Mouse (Mus musculus): ENCODE data around the gene Col4a2. TPM values are rescaled to one million over a fixed set of nuclear protein-coding genes. Genes with fewer than 3 reads are reported as not detected.

Gene Col4a2
- polyA plus RNA-seq, 1 experiment from 2014 or later, result 117 TPM

DNA sequence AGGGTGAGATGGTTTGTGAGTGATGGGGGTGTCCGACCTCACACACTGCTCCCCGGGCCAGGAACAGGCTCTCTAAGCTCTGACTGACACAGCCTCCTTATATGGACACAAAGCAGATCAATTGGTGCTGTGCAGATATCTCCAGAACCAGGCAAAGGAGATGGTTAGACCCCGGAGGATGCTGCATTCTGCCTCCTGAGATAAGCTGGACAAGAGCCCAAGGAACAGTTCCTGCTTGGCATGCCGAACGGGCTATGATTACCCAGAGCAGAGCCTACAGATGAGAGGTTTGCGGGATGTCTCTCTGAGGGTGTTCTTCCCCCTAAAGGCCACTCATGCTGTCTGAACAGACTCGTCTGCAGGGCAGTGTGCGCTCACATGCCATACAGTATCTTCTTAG, 44.2 kb downstream of the Col4a2 start:
- Histone ChIP-seq H3K4me3 (ENCODE audit: low read length) (no peak overlapping the region), H3K4me1 (replicated peaks; ENCODE audit: control insufficient read depth, insufficient read depth, low read length) (peaks cover 38% of the 10 kb centered on the region), H3K27ac (ENCODE audit: low read length) (peak overlapping the region; percentile 49), H3K9ac (ENCODE audit: low read length) (no peak overlapping the region), H3K36me3 (ENCODE audit: control insufficient read depth, insufficient read depth, low read length) (peaks cover 5% of the 10 kb centered on the region), H3K9me3 (ENCODE audit: control insufficient read depth, low read length) (no peaks in the 10 kb centered on the region), H3K27me3 (ENCODE audit: control insufficient read depth, insufficient read depth, low read depth, low read length) (no peaks in the 10 kb centered on the region), H3K4me2 (ENCODE audit: low read depth, low read length) (no peak overlapping the region)
- ATAC-seq (ENCODE audit: low read depth), result no peak
- WGBS, result 57% methylated on average over 8 of the region's 8 CpGs

- peak; percentile 52 for ATAC-seq (ENCODE audit: low read depth)
- Histone ChIP-seq H3K27me3 (ENCODE audit: control insufficient read depth, insufficient read depth, low read depth, low read length) (no peaks in the 10 kb centered on the region), H3K36me3 (ENCODE audit: control insufficient read depth, insufficient read depth, low read length) (peaks cover 5% of the 10 kb centered on the region), H3K27ac (ENCODE audit: low read length) (peak overlapping the region; percentile 50), H3K4me3 (ENCODE audit: low read length) (no peak overlapping the region), H3K4me2 (ENCODE audit: low read depth, low read length) (no peak overlapping the region), H3K4me1 (replicated peaks; ENCODE audit: control insufficient read depth, insufficient read depth, low read length) (peaks cover 46% of the 10 kb centered on the region), H3K9me3 (ENCODE audit: control insufficient read depth, low read length) (no peaks in the 10 kb centered on the region), H3K9ac (ENCODE audit: low read length) (no peak overlapping the region)
- 22% methylated on average over 7 of the region's 7 CpGs for WGBS
These were observed 45.4 kb downstream of the Col4a2 start for GRCm38 (mm10) chr8:11357921-11358436.

DNA sequence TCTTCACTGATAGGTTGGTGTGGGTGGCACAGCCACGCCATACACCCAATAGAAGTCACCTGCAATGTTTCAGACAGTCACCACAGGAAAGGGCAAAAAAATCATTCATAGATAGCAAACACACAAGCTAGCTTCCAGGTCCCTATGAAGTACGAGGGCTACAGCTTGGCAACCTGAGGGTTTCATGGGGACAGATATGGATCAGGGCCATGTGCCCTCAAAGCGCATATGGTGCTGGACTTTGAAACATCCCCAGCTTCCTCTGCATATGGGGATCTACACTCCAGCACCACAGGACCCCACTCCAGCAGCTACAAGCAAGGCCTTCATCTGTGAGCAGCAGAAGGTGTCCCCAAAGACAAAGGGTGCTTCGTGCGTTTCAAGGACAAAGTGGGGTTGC, 47.2 kb downstream of the Col4a2 start:
- no peak overlapping the region for H3K4me2 ChIP-seq (ENCODE audit: low read depth, low read length)
- H3K4me3 ChIP-seq (ENCODE audit: low read length), result no peak overlapping the region
- H3K9me3 ChIP-seq (ENCODE audit: control insufficient read depth, low read length), result no peaks in the 10 kb centered on the region
- peaks cover 49% of the 10 kb centered on the region for H3K4me1 ChIP-seq (replicated peaks; ENCODE audit: control insufficient read depth, insufficient read depth, low read length)
- 79% methylated on average over 5 of the region's 5 CpGs for WGBS
- H3K9ac ChIP-seq (ENCODE audit: low read length), result no peak overlapping the region
- H3K27me3 ChIP-seq (ENCODE audit: control insufficient read depth, insufficient read depth, low read depth, low read length), result no peaks in the 10 kb centered on the region
- ATAC-seq (ENCODE audit: low read depth), result no peak
- H3K36me3 ChIP-seq (ENCODE audit: control insufficient read depth, insufficient read depth, low read length), result no peaks in the 10 kb centered on the region; the same call in 1 of the 2 replicates
- no peak overlapping the region for H3K27ac ChIP-seq (ENCODE audit: low read length)

GRCm38 (mm10) chr8:11361546-11362277, 49.1 kb downstream of the Col4a2 start:
- H3K4me3 ChIP-seq (ENCODE audit: low read length), result no peak overlapping the region
- no peaks in the 10 kb centered on the region for H3K36me3 ChIP-seq (ENCODE audit: control insufficient read depth, insufficient read depth, low read length)
- no peaks in the 10 kb centered on the region for H3K9me3 ChIP-seq (ENCODE audit: control insufficient read depth, low read length)
- peak overlapping the region; percentile 58 for H3K27ac ChIP-seq (ENCODE audit: low read length)
- 54% methylated on average over 9 of the region's 9 CpGs for WGBS
- H3K27me3 ChIP-seq (ENCODE audit: control insufficient read depth, insufficient read depth, low read depth, low read length), result no peaks in the 10 kb centered on the region
- peak overlapping the region; percentile 0; the same call in 1 of the 2 replicates for H3K9ac ChIP-seq (ENCODE audit: low read length)
- H3K4me1 ChIP-seq (replicated peaks; ENCODE audit: control insufficient read depth, insufficient read depth, low read length), result peaks cover 49% of the 10 kb centered on the region
- ATAC-seq (ENCODE audit: low read depth), result peak; percentile 28; the same call in 1 of the 2 replicates
- no peak overlapping the region for H3K4me2 ChIP-seq (ENCODE audit: low read depth, low read length)

DNA sequence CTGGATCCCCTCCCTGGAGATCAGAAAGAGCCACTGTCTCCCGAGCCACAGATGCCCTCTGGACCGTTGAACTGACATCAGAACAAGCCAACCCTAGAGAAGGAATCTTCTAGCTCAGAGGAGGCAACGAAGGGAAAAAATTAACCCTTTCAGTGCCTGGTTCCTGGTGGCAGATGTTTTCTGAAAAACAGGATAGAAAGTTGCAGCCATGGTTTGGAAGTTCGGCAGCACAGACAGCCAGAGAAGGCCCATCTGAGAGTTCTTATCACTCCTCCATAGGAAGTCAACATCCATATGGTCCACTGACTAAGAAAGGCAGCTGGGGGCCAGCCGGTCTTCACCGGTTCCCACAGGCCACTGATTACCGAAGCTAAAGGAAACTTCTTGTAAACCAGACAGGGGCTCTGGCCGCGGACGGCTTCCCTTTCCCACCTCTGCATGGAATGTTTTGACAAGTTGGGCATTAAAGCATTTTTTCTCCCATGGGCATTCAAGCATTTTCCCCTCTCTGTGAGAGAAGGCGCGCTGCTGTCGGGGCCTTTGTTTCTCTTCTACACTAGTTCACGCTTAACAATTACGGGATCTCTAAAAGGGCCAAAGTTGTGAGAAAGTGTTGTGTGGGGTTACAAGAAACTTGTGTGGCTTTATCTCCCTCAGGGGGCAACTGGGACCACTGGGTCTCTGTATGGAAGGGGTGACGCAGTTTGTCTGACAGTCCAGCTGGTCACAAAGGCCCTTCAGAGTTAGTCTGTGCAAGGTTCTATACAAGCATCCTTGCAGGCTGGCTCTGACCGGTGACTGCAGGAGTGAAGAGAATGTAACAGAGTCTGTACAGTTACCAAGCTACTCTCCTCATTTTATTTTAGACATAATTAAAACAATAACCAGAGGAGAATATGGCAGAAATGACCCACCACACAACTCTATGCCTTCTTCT, 49.9 kb downstream of the Col4a2 start:
- Histone ChIP-seq H3K4me3 (ENCODE audit: low read length) (no peak overlapping the region), H3K9me3 (ENCODE audit: control insufficient read depth, low read length) (no peaks in the 10 kb centered on the region), H3K27ac (ENCODE audit: low read length) (peak overlapping the region; percentile 58), H3K27me3 (ENCODE audit: control insufficient read depth, insufficient read depth, low read depth, low read length) (no peaks in the 10 kb centered on the region), H3K36me3 (ENCODE audit: control insufficient read depth, insufficient read depth, low read length) (no peaks in the 10 kb centered on the region), H3K4me2 (ENCODE audit: low read depth, low read length) (no peak overlapping the region), H3K9ac (ENCODE audit: low read length) (peak overlapping the region; percentile 32; the same call in 1 of the 2 replicates), H3K4me1 (replicated peaks; ENCODE audit: control insufficient read depth, insufficient read depth, low read length) (peaks cover 48% of the 10 kb centered on the region)
- peak; percentile 4; the same call in 1 of the 2 replicates for ATAC-seq (ENCODE audit: low read depth)
- WGBS, result 32% methylated on average over 17 of the region's 17 CpGs

GRCm38 (mm10) chr8:11363340-11364126, 50.9 kb downstream of the Col4a2 start:
- Histone ChIP-seq H3K4me1 (replicated peaks; ENCODE audit: control insufficient read depth, insufficient read depth, low read length) (peaks cover 41% of the 10 kb centered on the region), H3K9me3 (ENCODE audit: control insufficient read depth, low read length) (no peaks in the 10 kb centered on the region), H3K36me3 (ENCODE audit: control insufficient read depth, insufficient read depth, low read length) (no peaks in the 10 kb centered on the region), H3K4me2 (ENCODE audit: low read depth, low read length) (no peak overlapping the region), H3K4me3 (ENCODE audit: low read length) (no peak overlapping the region), H3K9ac (ENCODE audit: low read length) (no peak overlapping the region), H3K27me3 (ENCODE audit: control insufficient read depth, insufficient read depth, low read depth, low read length) (no peaks in the 10 kb centered on the region), H3K27ac (ENCODE audit: low read length) (no peak overlapping the region)
- WGBS, result 57% methylated on average over 13 of the region's 13 CpGs
- ATAC-seq (ENCODE audit: low read depth), result no peak

DNA sequence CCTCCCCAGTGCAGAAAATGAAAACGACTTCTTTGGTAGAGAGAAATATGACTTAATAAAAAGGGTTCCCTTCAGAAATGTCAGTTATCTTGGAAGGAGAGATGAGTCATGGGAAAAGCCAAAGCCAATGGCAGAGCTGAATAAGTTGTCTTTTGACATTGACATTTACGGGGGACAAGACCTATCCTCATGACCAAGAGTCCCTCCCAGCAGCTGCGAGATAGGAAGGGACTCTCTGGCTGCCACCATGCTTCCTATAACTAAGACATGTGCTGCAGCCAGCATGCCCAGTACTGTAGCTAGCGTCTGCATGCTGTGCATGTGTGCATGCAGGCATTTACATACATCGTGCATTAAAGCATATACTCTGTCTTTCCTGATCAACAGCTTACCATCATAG, 53.6 kb downstream of the Col4a2 start:
- Histone ChIP-seq H3K4me3 (ENCODE audit: low read length) (no peak overlapping the region), H3K9me3 (ENCODE audit: control insufficient read depth, low read length) (no peaks in the 10 kb centered on the region), H3K9ac (ENCODE audit: low read length) (no peak overlapping the region), H3K27me3 (ENCODE audit: control insufficient read depth, insufficient read depth, low read depth, low read length) (no peaks in the 10 kb centered on the region), H3K27ac (ENCODE audit: low read length) (no peak overlapping the region), H3K4me1 (replicated peaks; ENCODE audit: control insufficient read depth, insufficient read depth, low read length) (peaks cover 57% of the 10 kb centered on the region), H3K4me2 (ENCODE audit: low read depth, low read length) (no peak overlapping the region), H3K36me3 (ENCODE audit: control insufficient read depth, insufficient read depth, low read length) (no peaks in the 10 kb centered on the region)
- WGBS, result 86% methylated on average over 5 of the region's 5 CpGs
- no peak for ATAC-seq (ENCODE audit: low read depth)

DNA sequence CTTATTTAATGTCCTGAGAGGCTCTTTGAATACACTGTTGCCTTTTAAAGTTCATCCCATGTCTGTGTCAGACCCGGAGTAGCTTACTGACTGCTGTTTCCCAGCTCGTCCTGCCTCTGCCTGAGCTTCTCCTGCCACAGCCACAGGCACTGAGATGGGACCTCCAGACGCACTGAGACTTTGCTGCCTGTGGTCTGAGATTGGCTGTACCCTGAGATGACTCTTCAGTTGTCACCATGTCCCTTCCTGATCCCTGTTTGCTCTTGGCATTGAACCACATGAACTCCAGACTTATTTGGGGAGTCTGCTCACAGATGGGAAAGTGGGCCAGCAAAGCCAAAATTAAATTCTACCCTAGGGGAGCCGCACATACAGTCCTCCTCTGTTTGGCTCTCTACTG, 54.1 kb downstream of the Col4a2 start:
- Histone ChIP-seq H3K4me3 (ENCODE audit: low read length) (no peak overlapping the region), H3K4me1 (replicated peaks; ENCODE audit: control insufficient read depth, insufficient read depth, low read length) (peaks cover 59% of the 10 kb centered on the region), H3K27me3 (ENCODE audit: control insufficient read depth, insufficient read depth, low read depth, low read length) (no peaks in the 10 kb centered on the region), H3K4me2 (ENCODE audit: low read depth, low read length) (no peak overlapping the region), H3K36me3 (ENCODE audit: control insufficient read depth, insufficient read depth, low read length) (no peaks in the 10 kb centered on the region), H3K9me3 (ENCODE audit: control insufficient read depth, low read length) (no peaks in the 10 kb centered on the region), H3K27ac (ENCODE audit: low read length) (peak overlapping the region; percentile 51), H3K9ac (ENCODE audit: low read length) (no peak overlapping the region)
- 70% methylated on average over 4 of the region's 4 CpGs for WGBS
- no peak for ATAC-seq (ENCODE audit: low read depth)

Data from lung, embryonic 16.5 days (tissue).